Mouse (Mus musculus): ENCODE measurements at regions not wholly inside any gene's neighbourhood (a gene's known extent, or its start where the extent isn't known, plus 50 kb on each side); places are given as distances from the start of the nearest gene placed in this dataset.

DNA sequence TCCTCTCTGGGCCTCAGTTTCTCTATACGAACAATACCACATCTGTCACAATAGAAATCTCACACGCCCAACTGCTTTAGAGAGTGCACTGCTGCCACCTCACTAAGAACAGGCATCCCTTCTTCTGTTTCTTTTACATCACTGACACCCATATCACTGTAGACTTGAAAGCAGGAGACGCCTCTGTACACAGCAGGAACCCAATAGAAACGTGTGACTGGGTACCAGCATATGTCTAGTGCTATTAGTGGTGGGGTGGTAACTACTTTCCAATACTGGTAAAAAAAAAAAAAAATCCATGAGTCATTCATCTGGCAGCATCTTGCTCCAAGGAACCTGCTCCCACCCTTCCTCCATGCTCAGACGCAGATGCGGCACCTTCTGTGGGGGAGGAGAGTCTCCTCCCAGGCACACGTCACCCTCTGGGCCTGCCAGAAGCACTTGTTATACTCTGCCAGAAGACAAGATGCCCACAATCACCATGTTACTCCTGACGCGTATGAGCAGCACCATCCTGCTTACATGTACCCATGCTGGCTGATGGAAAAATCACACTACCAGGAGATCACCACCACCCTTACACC, 151.3 kb upstream of the Plxna4 start:
- DNase-seq (ENCODE audit: low spot score in 2 of 2): no peak

DNA sequence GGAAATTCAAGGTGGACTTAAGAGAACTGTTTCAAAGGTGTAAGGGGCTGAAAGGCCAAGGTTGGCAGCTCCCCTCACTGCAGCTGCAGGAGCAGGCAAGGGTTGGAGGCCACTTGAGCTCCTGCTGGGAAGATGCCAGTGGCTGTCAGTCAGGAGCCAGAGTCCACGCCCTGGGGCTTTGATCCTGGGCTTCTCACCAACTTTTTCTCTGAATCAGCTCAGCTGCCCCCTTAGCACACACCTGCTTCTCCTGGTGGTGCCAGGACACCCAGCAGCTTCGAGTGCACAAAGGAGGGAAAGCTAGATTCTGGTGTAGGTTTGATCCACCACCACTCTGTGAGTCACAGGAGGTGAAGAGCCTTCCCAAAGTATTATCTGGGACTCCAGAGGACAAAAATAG, 140.7 kb upstream of the Plxna4 start:
- DNase-seq (ENCODE audit: low spot score in 2 of 2): no peak

DNA sequence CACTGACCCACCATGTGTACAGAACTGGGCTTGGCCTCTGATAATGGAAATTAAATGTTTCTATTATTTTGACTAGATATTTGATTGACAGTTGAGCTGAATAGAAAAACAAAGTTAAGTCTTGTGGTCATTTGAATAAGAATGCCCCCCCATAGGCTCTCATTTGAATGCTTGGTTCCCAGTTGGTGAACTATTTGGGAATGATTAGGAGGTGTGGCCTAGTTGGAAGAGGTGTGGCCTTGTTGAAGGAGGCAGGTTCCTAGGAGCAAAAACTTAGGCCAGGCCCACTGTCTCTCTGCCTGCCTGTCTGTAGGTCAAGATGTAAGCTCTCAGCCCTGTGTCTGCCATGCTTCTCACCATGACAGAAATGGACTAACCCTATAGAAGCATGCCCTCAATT, 138.6 kb upstream of the Plxna4 start:
- DNase-seq (ENCODE audit: low spot score in 2 of 2): no peak

DNA sequence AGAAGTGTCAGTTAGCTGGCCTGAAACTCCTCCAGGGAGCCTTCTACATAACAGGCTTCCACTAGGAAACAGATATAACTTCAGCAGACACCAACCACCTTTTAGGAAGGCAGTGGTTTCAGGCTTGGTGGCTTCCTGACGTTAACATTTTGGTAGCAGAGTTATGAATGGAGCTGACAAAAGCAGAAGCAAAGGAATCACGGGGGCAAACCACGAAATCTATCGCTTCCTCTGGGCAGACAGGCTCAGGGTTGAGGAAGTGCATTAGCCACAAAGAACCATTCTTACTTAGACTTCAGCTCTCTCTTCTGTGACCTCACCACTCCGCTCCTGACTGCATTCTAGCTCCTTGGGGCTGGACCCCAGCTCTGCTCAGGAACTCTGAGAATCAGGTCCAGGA, 129.9 kb upstream of the Plxna4 start:
- no peak for DNase-seq (ENCODE audit: low spot score in 2 of 2)

DNA sequence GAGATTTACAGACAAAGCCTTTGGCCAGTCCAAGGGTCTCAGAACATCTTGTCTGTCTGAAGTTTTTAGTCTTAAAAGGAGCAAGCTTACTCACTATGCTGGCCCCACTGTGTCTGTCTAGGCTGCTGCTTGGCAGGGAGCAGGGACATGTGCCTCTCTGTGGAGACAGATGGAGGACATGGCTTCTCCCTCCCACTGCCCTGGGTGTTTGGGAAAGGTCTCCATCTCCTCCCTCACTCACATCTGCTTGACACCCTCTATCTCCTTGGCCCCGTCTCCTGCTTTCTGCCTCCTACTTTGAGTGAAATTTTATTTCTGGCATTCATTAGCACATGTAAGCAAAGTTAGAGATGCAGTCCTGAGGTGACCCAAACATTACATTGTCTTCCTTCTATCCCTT, 127.1 kb upstream of the Plxna4 start:
- DNase-seq (ENCODE audit: low spot score in 2 of 2): no peak

DNA sequence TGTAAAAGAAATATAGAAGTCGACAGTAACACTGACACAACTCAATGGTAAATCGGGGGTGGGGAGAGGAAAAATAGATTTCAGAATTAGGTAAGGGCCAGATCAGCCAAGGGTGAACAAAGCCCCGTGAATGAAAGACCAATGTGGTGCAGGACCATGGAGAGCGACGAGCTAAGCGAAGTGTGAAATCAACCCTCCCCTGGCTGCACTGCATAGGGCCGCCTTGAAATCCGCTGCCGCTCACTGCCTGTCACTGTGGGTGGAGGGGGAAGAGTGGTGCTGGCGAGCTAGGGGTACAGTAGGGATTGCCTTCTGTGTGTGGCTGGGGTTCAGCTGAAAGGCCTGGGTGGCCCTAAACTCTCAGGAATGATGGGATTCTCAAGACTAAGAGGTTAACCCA, 122.2 kb upstream of the Plxna4 start:
- peak; percentile 21 to 68 for DNase-seq (ENCODE audit: low spot score in 2 of 2)

DNA sequence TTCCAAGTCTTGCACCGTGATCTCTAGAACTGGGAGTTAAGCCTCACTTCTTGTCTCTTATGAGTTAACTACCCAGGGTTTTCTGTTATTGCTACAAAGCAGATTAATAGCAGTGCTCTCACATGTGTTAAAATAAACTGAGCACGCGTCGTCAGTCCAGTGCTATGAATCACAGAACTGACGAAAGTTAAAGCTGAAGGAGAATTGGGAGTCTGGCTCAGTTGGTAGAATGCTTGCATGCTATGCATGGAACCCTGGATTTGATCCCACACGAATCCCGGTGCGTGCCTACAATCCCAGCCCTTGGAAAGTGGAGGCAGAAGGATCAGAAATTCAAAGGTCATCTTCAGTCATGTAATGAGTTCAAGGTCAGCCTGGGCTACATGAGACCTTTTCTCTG, 121.6 kb upstream of the Plxna4 start:
- DNase-seq (ENCODE audit: low spot score in 2 of 2): no peak

DNA sequence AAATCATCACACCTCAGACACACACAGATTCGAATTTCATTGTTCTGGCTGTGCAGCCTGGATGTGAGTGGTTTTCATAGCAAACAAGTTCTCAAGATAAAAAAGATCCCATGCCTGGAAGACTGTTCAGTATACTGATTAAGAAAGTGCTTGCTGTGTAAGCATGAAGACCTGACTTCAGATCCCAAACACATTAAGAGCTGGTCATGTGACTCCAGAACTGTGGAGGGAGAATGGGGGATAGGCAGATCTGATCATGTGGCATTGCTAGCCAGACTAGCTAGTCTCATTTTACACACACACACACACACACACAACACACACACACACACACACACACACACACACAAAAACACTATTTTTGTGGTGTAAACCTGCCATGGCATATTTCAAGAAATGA, 119.4 kb upstream of the Plxna4 start:
- DNase-seq (ENCODE audit: low spot score in 2 of 2): no peak

DNA sequence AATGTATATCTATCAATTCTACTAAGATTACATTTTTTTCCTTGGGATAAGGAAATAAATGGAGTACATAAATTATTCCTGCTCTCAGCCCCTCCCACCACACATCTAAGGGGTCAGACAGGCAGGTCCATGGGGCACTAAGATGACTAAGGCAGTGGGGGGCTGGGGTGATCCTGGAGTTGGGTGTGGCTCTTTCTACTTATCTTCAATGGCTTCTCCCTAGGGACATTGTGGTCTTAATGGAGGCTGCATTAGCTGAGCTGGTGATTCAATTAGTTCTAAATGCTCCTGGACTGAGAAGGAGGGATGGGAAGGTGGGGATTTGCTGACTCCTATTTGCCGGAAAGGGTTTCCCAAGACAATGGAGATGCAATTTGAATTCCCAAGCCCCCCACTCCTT, 118.4 kb upstream of the Plxna4 start:
- no peak for DNase-seq (ENCODE audit: low spot score in 2 of 2)

DNA sequence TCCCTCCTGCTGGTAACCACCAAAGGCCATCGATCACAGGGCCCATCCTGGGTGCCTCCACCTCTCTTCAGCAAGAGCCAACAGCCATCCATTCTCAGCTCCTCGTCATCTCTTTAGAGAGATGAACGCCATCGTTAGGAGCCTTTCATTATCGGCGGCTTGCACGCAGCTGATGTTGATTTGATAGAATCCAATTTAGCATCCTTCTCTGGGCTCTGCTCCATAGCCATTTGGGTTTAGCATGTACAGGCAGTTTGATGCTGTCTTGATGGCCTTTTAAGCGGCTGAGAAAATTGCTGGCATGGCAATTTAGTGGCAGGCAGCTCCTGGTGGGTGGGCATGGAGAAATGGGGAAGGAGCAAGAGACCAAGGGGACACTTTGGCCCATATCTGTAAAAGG, 115.5 kb upstream of the Plxna4 start:
- no peak for DNase-seq (ENCODE audit: low spot score in 2 of 2)

DNA sequence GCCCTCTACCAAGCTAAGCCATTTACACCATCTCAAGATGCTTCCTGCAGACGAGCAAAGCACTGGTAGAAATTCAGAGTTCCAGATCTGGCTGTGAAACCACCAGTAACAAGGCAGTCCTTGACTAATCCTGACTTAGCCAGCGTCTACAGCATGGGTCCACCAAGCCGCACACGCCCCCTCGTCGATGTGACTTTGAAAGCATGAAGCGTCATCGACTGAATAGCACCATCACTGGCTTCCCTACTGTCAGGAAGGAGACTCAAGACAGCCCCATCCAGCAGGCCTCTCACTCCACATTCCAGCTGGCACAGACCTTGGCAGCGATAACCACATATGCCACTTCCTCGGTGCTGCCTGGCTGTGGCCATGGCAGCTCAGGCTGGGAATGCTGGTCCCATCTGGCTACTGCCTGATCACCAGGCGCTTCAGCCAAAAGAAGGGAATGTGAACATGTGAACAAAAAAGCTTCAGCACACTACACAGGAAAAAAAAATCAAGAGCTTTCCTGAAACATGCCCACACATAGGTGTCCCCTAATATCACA, 114.3 kb upstream of the Plxna4 start:
- no peak for DNase-seq (ENCODE audit: low spot score in 2 of 2)

DNA sequence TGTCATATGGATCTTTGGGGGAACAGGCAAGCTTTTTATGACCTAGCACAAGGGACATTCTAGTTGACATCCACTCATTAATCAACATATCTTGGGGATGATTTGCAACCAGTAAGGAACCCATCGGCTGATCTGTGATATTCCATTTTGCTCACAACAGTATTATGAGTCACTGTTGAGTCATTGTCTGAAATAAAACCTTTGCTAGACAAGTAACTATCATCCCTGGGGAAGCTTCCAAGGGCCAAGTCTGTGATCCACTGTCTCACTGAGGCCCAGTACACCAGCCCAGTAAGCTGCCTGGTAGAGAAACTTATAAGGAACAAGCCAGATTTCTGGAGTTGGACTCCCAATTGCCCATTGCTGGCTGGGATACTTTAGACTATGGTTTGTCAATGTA, 111.8 kb upstream of the Plxna4 start:
- DNase-seq (ENCODE audit: low spot score in 2 of 2): no peak

DNA sequence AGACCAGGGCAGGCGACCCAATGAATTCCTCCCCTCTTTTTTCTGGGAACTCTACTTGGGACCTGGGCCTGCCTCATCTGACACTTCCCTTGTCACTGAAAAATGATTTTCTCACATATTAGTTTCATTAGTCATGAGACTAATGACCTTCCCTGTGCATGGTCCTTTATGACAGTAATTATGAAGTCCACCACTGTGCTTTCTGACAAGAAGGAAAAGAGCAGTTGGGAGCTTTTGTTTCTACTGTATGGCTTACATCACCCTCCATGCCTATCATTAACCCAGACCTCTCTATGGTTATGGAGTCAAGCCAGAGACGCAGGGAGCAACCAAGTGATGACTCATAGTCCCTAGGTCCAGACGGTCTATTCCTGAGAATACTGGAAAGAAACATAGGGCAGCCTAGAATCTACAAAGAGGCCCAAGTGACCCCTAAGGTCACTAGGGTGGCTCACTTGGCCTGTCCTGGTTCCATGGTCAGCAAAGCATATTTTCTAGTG, 109.8 kb upstream of the Plxna4 start:
- DNase-seq (ENCODE audit: low spot score in 2 of 2): no peak

DNA sequence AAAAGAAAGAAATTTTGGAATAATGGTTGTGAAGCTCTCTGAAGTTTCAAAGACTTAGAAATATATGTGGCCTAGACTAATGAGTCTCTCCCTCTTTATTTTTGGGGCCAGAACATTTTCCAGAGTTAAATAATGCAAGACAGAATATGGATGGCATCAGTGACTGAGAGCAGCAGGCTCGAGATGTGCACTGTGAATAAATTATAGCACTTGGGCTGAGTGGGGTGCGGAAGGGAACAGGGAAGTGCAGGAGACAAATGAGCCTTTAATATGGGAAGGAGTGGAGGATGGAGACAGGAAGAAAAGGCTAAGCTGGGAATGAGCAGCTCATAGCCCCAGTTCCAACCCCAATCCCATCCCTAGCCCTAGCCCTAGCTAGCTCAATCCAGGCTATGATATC, 108.0 kb upstream of the Plxna4 start:
- no peak for DNase-seq (ENCODE audit: low spot score in 2 of 2)

DNA sequence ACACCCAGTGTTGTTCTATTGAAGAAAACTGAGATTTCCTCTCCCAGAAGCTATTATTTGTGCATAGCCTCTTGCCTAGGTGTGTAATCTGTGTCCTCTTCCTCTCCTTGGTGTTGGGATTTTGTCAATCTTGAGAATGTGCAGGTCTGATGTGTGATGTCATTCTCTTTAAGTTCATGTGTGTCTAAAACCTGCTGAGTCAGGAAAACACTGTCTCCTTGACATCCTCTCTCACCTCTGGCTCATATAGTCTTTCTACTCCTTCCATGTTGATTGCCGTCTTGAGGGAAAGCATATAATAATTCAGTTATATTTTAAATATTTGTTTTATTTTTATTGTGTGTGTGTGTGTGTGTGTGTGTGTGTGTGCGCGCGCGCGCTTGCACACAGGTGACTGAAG, 84.6 kb upstream of the Plxna4 start:
- no peak for DNase-seq (ENCODE audit: low spot score in 2 of 2)

DNA sequence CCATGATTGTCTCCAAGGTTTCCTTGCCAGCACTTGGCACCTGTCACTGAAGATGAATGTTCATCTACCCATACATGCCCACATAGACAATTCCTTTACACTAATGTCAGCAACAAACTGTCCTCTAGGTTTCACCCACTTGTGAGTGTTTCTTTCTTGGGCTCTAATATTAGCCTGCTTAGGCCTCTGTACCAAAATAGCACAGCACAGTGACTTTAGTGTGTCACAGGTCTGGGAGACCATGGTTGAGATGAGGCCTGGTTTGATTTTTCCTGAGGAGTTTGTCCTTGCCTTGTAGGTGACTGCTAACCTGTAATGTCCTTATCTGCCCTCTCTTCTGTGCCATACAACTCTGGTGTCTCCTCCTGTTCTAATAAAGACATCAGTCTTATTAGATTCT, 71.8 kb upstream of the Plxna4 start:
- DNase-seq (ENCODE audit: low spot score in 2 of 2): no peak

DNA sequence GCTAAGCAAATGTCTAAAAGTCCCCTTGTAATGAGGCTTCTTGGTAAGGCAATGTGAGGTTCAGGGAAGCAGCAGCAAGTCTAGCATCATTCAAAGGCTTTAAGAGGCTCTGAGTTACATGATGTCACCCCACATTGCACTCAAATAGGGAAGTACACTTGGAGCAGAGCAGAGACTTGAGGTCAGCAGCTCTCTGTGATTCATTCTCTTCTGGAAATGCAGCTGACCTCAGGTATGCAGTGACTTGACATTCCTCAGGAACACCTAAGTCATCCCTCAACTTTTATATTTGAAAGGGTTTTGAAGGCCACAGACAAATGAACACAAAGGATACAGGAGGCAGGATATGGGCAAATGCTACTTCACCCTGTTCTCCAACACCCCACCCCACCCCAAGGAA, 69.4 kb upstream of the Plxna4 start:
- DNase-seq (ENCODE audit: low spot score in 2 of 2): no peak

DNA sequence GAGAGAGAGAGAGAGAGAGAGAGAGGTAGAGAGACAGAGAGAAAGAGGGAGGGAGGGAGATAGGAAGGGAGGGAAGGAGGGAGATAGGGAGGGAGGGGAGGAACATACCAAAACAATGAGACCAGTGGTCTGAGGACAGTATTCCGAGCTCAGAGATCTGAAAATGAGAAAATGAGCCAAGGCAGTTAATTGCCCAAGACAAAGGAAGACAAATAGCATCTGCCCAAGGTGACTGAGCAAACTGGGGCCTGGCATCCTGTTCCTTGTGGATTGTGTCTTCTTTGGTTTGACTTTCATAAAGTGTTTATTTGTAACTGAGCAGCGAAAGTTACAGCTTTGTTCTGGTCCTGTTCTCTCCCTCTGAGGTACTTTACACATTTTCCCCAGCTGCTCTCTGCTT, 66.2 kb upstream of the Plxna4 start:
- no peak for DNase-seq (ENCODE audit: low spot score in 2 of 2)

DNA sequence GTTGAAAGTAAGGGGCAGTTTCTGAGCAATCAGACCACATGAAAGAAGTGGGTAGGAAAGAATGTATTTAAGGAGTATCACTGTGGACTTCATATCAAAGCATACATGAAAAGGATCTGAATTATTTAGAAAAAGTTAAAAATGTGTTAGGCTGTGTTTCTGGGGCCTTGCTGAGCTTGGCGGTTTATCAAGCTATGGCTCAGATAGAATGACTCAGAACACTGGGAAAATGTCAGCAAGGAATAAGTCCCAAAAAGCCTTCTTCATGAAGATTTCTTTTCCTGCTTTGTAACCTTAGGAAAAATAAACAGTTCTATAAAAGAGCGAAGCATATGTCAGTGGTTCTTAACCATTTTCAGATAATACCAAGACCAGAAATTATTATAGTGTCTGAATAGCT, 56.0 kb upstream of the Plxna4 start:
- DNase-seq (ENCODE audit: low spot score in 2 of 2): no peak

DNA sequence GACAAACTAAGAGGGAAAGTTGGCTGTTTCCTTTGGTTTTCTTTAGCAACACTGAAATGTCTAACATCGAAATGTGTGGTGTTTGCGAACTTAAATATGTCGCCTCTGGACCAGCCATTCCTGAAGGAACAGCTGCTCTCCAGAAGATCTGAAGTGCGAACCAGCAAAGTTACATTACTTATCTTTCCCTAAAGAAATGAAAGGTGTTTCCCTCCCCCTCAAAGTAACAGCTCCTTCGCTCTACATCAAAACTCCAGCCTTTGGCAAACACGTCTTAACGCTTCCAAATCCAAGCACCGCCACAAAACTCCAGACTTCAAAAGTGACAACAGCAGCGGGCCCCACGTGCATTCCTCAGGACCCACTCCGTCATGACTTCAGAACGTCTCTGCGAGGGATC, 50.9 kb upstream of the Plxna4 start:
- DNase-seq (ENCODE audit: low spot score in 2 of 2): no peak

Measured in urinary bladder, postnatal 4 days (tissue).